Mouse (Mus musculus) heart, postnatal 0 days (tissue): Measurements from ENCODE around the gene Alox5ap. TPM values are rescaled to one million over a fixed set of nuclear protein-coding genes. Genes with fewer than 3 reads are reported as not detected.

Experiments used
- ATAC-seq: fragments of 200-750 bp; cut with Nextera tagmentation; 2 replicates; pipeline ENCODE4 v1.8.0; 2017; ENCODE audit warnings: low read depth, moderate number of reproducible peaks, moderate library complexity; ENCODE audit not compliant: insufficient read depth
- DNase-seq: peaks from one replicate; pipeline ENCODE4 v3.0.0-alpha.2; 2016; ENCODE audit warnings: low spot score
- H3K27ac ChIP-seq: fragments of 300-500 bp; sonication (generic); 2 replicates; pipeline ENCODE4 v1.5.1; 2014; ENCODE audit warnings: low read depth, mild to moderate bottlenecking
- H3K27me3 ChIP-seq: fragments of 300-500 bp; sonication (generic); 2 replicates; pipeline ENCODE4 v1.6.1; 2014; ENCODE audit warnings: low read length, mixed read lengths; ENCODE audit not compliant: control insufficient read depth, insufficient read depth
- H3K36me3 ChIP-seq: fragments of 300-500 bp; sonication (generic); replicated peaks from 2 replicates; pipeline ENCODE4 v1.6.1; 2014; ENCODE audit warnings: low read length, mixed read lengths; ENCODE audit not compliant: control insufficient read depth, insufficient read depth
- H3K4me1 ChIP-seq: fragments of 300-500 bp; sonication (generic); 2 replicates; pipeline ENCODE4 v1.6.1; 2014; ENCODE audit warnings: antibody characterized with exemption; ENCODE audit not compliant: control insufficient read depth, insufficient read depth
- H3K4me2 ChIP-seq: fragments of 300-500 bp; sonication (generic); 2 replicates; pipeline ENCODE4 v1.6.1; 2014; ENCODE audit warnings: low read depth, mild to moderate bottlenecking, low read length, moderate library complexity
- H3K4me3 ChIP-seq: fragments of 300-500 bp; sonication (generic); 2 replicates; pipeline ENCODE4 v1.5.1; 2014; ENCODE audit warnings: low read depth, low read length
- H3K9ac ChIP-seq: fragments of 300-500 bp; sonication (generic); replicated peaks from 2 replicates; pipeline ENCODE4 v1.6.1; 2014; ENCODE audit warnings: low read depth, low read length, mixed read lengths
- H3K9me3 ChIP-seq: fragments of 300-500 bp; sonication (generic); replicated peaks from 2 replicates; pipeline ENCODE4 v1.6.1; 2016; ENCODE audit warnings: low read length; ENCODE audit not compliant: control insufficient read depth
- CTCF ChIP-seq: IDR thresholded peaks from 2 replicates; pipeline ENCODE4 v1.5.1; 2016; ENCODE audit warnings: antibody characterized with exemption, control low read depth, low read depth
- EP300 ChIP-seq: IDR thresholded peaks from 2 replicates; pipeline ENCODE4 v1.6.1; 2016; ENCODE audit warnings: antibody characterized with exemption, low read depth
- WGBS: fragments of 180-500 bp; shearing (Covaris S2); extraction: QIAGEN DNeasy Blood & Tissue Kit; methylation state at CpG from one replicate; pipeline ENCODE4 v1.1.7; 2014; 5-methylcytosine and 5-hydroxymethylcytosine counted together
- polyA plus RNA-seq: library from polyadenylated mRNA; unstranded; fragments of >200 nt; fragmentation: Nextera tagmentation; extraction: Ambion mirVana; gene quantifications from 2 replicates; pipeline ENCODE4 v1.2.1, GENCODE M21; 2015
- total RNA-seq: library from RNA; depleted of rRNA; stranded (reverse); fragments of >200 nt; gene quantifications from 2 replicates; pipeline ENCODE4 v1.2.3, GENCODE M21; 2014; ENCODE audit warnings: low replicate concordance

The Alox5ap gene
- total and polyA plus RNA-seq, 2 experiments from 2014 or later = 5.2 to 9.2 TPM

DNA sequence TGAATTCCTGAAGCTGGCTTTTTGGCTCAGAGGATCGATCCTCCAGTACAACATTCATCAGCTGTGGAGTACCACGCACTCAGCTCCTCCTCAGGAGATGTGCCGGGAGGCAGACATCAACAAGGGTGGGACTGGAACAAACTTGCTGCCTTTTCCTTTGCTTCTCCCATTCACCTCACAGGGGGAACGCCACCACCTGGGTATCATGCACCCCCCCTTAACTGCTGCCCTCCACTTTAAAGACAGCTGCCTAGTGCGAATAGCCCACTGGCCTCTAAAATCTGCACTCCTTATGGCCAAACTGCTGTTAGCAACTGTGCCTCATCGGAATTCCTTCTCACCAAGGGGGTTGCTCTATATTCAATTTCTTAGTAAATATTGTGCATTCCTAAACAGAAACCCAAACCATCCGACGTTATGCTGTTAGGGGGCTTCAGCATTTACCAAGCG is 55.3 kb downstream of the Alox5ap start:
- ATAC-seq = no peak
- Histone ChIP-seq H3K4me2 (no peak overlapping the region), H3K27me3 (no peaks in the 10 kb centered on the region), H3K4me1 (peaks cover 32% of the 10 kb centered on the region), H3K27ac (peak overlapping the region; percentile 84), H3K36me3 (no peaks in the 10 kb centered on the region), H3K9me3 (no peaks in the 10 kb centered on the region), H3K4me3 (no peak overlapping the region), H3K9ac (no peak overlapping the region; the same call in 1 of the 2 replicates)
- TF ChIP-seq EP300 (no peak), CTCF (no peak)
- WGBS = 32% methylated on average over 9 of the region's 9 CpGs
- no peak for DNase-seq

GRCm38 (mm10) chr5:149320534-149321482 is 56.2 kb downstream of the Alox5ap start:
- Histone ChIP-seq H3K9me3 (no peaks in the 10 kb centered on the region), H3K27ac (peak overlapping the region; percentile 84), H3K4me3 (no peak overlapping the region), H3K4me1 (peaks cover 32% of the 10 kb centered on the region), H3K4me2 (peak overlapping the region; percentile 48), H3K27me3 (no peaks in the 10 kb centered on the region), H3K9ac (no peak overlapping the region; the same call in 1 of the 2 replicates), H3K36me3 (no peaks in the 10 kb centered on the region)
- TF ChIP-seq CTCF (no peak), EP300 (peak; percentile 75; the same call in 1 of the 2 replicates)
- peak; percentile 91 for DNase-seq
- WGBS = under 1% methylated on average over 15 of the region's 15 CpGs
- peak; percentile 92 for ATAC-seq

GRCm38 (mm10) chr5:149321909-149322841 is 57.6 kb downstream of the Alox5ap start:
- peak; percentile 11; the same call in 1 of the 2 replicates for TF ChIP-seq CTCF
- TF ChIP-seq EP300 = no peak
- H3K9ac ChIP-seq = no peak overlapping the region
- WGBS = 46% methylated on average over 15 of the region's 15 CpGs
- no peaks in the 10 kb centered on the region for H3K9me3 ChIP-seq
- no peaks in the 10 kb centered on the region for H3K36me3 ChIP-seq
- H3K4me1 ChIP-seq = peaks cover 32% of the 10 kb centered on the region
- H3K4me3 ChIP-seq = no peak overlapping the region
- H3K27me3 ChIP-seq = no peaks in the 10 kb centered on the region
- H3K4me2 ChIP-seq = no peak overlapping the region
- DNase-seq (peak; percentile 13), ATAC-seq (no peak)
- no peak overlapping the region for H3K27ac ChIP-seq

GRCm38 (mm10) chr5:149322938-149323553 is 58.5 kb downstream of the Alox5ap start:
- no peak overlapping the region for H3K4me3 ChIP-seq
- no peaks in the 10 kb centered on the region for H3K36me3 ChIP-seq
- H3K9ac ChIP-seq = no peak overlapping the region
- no peak overlapping the region for H3K4me2 ChIP-seq
- no peaks in the 10 kb centered on the region for H3K9me3 ChIP-seq
- no peak for DNase-seq
- no peak overlapping the region for H3K27ac ChIP-seq
- 77% methylated on average over 9 of the region's 9 CpGs for WGBS
- ATAC-seq = no peak
- H3K4me1 ChIP-seq = peaks cover 32% of the 10 kb centered on the region
- no peaks in the 10 kb centered on the region for H3K27me3 ChIP-seq
- TF ChIP-seq EP300 (no peak), CTCF (no peak)

- Histone ChIP-seq H3K27me3 (no peaks in the 10 kb centered on the region), H3K4me3 (no peak overlapping the region), H3K27ac (no peak overlapping the region), H3K9ac (no peak overlapping the region), H3K9me3 (no peaks in the 10 kb centered on the region), H3K36me3 (no peaks in the 10 kb centered on the region), H3K4me1 (peaks cover 30% of the 10 kb centered on the region), H3K4me2 (no peak overlapping the region)
- no peak for ATAC-seq
- no peak for TF ChIP-seq EP300
- no peak for TF ChIP-seq CTCF
- DNase-seq = no peak
- 75% methylated on average over 13 of the region's 13 CpGs for WGBS
These were observed 60.2 kb downstream of the Alox5ap start for GRCm38 (mm10) chr5:149324739-149325138.
